Mouse (Mus musculus) layer of hippocampus, adult 9-10 months (tissue): ENCODE results near the gene Ankrd61.

Source experiments
- DNase-seq: peaks from one replicate; pipeline ENCODE4 v3.0.0; 2022; ENCODE audit warnings: low spot score

Gene Ankrd61

DNA sequence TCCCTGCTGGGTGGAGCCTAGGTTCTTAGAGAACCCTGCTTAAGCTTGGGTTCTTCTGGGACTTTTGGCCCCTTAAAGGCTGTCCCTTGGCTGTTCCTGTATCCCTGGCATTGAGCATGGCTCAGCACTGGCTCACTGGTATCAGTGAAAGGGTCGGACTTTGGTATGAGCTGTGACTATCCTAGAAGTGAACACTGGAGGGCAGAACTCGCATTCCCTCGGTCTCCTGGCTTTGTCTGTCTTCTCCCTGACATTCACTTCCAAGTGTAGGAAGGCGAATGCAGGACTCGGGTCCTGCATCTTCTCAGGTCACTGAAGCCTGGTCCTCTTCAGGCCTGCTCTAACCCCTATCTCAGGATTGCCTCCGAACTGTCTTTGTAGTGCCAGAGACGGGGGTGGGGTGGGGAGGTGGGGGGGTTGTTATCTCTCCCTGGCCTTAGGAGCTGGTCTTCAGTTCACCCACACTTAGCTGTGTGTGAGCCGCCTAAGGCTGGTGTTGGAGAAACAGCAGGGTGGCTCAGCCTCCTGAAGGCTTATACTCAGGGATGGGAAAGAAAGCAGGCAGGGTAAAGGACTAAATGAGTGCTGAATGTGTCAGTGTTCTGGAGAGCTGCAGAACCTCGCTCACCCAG lies 5.1 kb downstream of the Ankrd61 start:
- DNase-seq = no peak

DNA sequence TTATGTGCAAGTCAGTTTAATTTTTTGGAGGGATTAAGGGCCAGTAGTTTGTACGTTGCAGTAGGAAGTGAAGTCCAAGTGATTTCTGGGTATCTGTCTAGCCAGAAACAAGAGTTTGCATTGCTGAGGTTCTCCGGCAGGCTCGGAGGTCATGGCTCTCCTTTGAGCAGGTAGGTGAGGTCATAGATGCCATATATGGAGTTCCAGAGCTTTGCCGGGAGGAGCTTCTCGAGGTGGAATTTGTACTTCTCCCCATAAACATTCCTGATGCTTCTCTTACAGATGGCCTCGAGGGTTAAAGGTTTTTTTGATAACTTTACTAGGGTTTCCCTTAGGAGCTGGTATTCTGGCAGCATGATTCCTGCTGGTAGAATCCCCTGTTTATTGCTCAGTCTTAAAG lies 6.7 kb downstream of the Ankrd61 start:
- no peak for DNase-seq

DNA sequence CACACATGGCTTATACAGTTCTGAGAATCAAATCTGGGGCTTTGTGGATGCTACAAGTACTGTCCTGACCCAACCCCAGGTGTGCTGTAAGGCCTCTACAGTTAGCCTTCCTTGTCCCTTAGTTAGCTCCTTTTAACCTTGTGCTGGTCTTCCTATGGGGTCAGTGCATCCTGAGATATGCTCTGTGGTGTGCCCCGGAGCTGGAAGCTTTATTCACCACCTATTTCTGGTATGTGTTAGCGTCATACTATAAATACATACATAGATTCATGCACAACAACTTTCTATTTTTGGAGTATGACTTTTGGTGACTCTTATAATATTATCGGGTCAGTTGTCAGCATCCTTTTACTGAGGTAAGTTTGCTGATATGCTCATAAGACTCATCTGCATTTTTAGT lies 12.2 kb downstream of the Ankrd61 start:
- DNase-seq = no peak

DNA sequence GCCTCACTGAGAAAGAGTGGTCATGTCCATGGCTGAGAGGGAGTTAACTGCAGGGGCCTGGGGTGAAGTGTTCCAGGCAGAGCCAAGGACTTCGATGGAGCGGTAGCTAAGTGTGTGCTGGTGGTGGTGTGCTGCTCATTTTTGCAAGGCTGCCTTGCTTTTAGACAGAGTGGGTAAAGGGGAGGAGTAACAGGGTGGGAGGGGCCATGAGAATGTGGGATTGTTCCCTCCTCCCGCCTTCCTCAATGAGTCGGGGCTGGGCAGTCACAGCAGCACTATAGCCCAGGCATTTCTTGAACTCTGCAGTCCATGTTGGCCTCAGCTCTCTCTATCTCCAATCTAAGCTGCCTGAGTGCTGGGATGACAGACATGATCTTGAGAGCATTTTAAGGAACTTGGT lies 22.9 kb downstream of the Ankrd61 start:
- no peak for DNase-seq

DNA sequence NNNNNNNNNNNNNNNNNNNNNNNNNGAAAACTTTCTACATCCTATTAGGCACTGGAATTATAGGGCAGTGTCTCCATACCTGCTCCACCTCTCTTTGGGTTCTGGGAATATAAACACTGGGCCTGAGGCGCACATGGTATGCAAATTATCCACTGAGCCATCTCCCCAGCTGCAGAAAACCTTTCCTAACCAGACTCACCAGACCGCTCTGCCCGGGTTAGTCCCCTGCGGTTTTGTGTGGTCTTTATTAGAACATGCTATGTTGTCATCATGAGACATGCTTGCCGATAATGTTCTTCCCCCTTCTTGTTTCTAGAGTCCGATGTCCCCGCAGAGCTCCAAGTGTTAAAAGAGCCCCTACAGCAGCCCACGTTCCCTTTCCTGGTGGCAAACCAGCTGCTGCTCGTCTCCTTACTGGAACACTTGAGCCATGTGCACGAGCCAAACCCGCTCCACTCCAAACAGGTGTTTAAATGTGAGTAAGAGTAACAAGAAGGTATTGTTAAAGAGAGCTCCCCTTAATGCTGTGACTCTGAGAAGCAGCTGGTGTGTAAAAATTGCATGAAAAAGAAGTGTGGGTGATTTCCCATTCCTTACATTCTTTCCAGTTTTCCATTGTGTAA lies 25.8 kb downstream of the Ankrd61 start:
- DNase-seq = no peak
